Mouse (Mus musculus): Measurements from ENCODE around the gene Hist1h2af.
A peak's percentile ranks its signal among the peaks of the same experiment; 100 is the strongest.

Hist1h2af gene

GRCm38 (mm10) chr13:23515281-23515680, 18.4 kb upstream of the Hist1h2af start:
- DNase-seq (ENCODE audit: low spot score in 2 of 2): no peak

- DNase-seq (ENCODE audit: low spot score in 2 of 2): no peak
Observed at GRCm38 (mm10) chr13:23515826-23516620, 17.7 kb upstream of the Hist1h2af start.

DNA sequence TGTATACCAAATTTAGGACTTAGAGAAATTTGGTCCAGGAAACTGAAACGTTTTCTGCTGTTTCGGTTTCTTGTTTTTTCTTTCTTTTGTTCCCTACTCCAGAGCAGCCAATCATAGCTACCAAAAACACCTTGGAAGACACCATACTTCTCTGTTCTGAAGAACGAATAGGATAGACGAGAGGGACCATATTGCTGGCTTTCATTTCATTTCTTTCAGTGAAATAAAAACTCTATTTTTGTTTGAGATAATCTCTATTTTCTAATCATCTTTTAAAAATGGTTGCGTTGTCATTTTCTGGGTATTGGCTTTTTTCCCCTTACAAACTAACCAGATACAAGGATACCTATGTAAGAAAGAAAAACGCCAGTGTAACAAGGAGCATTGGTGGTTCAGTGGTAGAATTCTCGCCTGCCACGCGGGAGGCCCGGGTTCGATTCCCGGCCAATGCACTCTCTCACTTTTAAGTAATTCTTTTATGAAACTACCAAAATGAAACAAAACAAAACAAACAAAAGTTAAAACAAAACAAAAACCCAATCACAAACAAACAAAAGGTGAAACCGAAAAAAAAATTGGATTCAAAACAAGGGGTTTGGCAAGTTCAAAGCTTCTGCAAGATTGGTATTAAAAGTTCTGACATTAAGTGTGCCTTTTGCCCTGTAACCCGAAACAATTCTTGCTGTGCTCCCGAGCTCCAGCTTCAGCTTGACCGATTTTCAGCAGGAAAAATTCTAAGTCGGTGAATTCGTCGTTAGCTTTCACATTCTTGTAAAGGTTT, 16.7 kb upstream of the Hist1h2af start:
- DNase-seq (ENCODE audit: low spot score in 2 of 2): peak; percentile 60 to 62

DNA sequence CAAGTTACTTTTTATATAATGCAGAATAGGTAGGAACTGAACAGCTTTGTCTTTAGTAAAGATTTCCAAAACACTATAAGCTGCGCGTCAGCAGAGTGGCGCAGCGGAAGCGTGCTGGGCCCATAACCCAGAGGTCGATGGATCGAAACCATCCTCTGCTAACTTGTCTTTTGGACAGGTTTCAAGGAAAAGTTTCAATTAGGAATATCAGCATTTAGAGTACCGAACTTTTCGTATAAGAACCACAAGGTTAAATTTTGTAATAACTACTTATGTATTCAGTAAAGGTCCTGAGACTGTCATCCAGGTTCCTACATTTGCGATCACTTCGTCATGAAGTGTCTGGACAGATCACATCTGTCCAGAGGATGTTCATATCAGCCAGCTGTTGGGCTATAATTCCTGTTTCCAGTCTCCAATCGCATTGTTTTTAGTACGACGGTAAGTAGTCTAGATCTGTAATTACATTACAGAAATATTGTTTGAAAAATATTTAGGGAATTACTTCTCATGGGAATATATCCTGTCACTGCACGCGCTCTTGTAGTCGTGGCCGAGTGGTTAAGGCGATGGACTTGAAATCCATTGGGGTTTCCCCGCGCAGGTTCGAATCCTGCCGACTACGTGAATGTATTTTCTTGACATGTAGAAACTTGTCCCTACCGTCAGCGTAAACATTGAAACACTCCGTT, 16.0 kb upstream of the Hist1h2af start:
- DNase-seq (ENCODE audit: low spot score in 2 of 2): peak; percentile 82 to 83

DNA sequence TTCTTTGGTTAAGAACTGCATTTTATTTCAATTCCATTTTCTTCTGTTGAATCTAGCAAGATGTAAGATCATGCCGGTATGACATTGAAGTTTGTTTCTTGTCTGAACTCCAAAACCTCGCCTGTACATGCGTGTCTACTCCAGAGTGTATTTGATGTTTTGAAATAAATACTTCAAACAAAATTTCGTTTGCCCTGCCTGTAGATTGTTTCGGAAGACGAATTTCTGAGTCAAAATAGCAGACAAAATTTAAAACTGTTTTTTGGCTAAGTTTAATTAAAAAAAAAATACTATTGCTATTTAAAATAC, 15.5 kb upstream of the Hist1h2af start:
- DNase-seq (ENCODE audit: low spot score in 2 of 2): no peak

GRCm38 (mm10) chr13:23518885-23519284, 14.8 kb upstream of the Hist1h2af start:
- DNase-seq (ENCODE audit: low spot score in 2 of 2): peak in 1 of 2 experiments; percentile 65

DNA sequence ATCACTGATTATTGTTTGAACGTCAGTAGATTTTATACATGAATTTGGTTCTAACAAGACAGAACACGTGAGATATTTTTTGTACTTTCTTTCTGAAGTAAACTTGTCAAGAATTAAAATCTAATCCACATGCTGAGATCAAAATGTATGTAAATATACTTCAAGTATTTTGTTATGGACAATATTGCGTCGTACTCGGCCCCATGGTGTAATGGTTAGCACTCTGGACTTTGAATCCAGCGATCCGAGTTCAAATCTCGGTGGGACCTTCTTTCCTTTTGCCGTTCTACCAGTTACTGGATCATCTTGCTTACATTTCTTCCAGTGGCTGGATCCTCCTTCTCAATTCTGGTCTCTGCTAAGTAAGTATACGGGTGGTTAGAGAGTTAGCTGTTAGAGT, 14.3 kb upstream of the Hist1h2af start:
- peak; percentile 58 to 66 for DNase-seq (ENCODE audit: low spot score in 2 of 2)

DNA sequence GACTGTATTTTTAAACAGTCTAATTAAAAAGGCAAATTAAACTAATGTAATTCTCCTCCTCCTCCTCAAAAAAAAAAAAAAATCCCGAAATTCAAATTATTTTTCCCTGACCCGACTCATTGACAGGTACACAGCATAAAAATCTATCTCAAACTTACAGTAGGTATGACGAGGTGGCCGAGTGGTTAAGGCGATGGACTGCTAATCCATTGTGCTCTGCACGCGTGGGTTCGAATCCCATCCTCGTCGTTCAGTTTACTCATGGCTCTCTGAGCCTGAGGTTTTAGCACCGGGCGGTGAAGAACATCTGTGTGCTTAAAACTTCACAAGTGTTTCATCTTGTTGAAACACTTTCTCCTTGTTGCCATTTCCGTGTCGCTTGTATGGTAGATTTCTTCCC, 12.0 kb upstream of the Hist1h2af start:
- DNase-seq (ENCODE audit: low spot score in 2 of 2): peak; percentile 55 to 58

- DNase-seq (ENCODE audit: low spot score in 2 of 2): no peak
Observed at GRCm38 (mm10) chr13:23523976-23524375, 9.7 kb upstream of the Hist1h2af start.

GRCm38 (mm10) chr13:23524654-23525053, 9.1 kb upstream of the Hist1h2af start:
- DNase-seq (ENCODE audit: low spot score in 2 of 2): peak in 1 of 2 experiments; percentile 68

- DNase-seq (ENCODE audit: low spot score in 2 of 2): no peak
Observed at GRCm38 (mm10) chr13:23525901-23526300, 7.8 kb upstream of the Hist1h2af start.

GRCm38 (mm10) chr13:23526312-23526711, 7.4 kb upstream of the Hist1h2af start:
- peak; percentile 85 to 88 for DNase-seq (ENCODE audit: low spot score in 2 of 2)

DNA sequence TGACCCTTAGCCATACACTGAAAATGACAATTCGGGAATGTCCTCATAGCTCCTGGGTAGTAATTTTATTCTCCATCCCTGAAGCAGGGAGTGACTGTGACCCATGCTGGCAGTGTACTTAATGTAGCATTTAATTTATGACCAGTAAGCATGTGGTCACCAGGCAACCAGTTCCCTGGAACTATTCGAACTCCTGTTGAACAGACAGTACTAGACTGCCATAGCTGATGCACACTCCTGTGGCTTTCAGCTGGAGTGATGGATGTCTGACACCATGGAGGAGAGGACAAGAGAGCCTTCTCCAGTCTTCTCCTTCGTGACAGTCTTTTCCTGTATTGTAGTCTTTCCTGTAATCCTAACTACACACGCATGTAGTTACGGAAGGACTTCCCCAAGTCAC, 4.7 kb upstream of the Hist1h2af start:
- no peak for DNase-seq (ENCODE audit: low spot score in 2 of 2)

- no peak for DNase-seq (ENCODE audit: low spot score in 2 of 2)
Observed at GRCm38 (mm10) chr13:23529480-23530165, 4.1 kb upstream of the Hist1h2af start.

DNA sequence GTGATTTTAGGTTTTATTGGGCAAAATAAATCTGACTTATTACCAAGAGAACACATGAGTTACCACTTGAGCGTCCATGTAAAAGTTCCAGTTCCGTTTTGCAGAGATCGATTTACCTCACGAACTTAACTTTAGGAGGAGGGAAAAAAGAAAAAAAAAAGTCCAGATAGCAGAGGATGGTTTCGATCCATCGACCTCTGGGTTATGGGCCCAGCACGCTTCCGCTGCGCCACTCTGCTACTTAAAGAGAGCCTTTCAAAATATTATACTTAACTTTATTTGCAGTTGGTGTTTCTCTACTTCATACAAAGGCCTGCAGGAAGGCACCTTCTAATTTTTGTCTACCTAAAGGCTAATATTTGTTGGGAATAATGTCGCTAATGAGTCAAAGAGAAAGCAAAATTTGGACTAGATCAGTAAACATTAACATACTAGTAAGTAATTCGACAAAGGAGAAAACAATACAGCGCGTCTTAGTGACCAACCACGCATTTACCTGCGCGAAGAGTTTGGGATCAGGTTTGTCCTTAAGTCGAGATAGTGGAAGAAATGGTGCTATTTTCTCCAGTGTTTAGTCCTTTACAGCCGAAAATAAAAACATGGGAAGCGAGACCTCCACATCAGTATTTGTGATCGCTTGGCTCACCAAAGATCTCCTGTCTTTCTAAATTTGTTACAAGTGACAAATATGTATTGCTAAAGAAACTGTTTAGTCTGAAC, 3.4 kb upstream of the Hist1h2af start:
- DNase-seq (ENCODE audit: low spot score in 2 of 2): peak in 1 of 2 experiments; percentile 57

DNA sequence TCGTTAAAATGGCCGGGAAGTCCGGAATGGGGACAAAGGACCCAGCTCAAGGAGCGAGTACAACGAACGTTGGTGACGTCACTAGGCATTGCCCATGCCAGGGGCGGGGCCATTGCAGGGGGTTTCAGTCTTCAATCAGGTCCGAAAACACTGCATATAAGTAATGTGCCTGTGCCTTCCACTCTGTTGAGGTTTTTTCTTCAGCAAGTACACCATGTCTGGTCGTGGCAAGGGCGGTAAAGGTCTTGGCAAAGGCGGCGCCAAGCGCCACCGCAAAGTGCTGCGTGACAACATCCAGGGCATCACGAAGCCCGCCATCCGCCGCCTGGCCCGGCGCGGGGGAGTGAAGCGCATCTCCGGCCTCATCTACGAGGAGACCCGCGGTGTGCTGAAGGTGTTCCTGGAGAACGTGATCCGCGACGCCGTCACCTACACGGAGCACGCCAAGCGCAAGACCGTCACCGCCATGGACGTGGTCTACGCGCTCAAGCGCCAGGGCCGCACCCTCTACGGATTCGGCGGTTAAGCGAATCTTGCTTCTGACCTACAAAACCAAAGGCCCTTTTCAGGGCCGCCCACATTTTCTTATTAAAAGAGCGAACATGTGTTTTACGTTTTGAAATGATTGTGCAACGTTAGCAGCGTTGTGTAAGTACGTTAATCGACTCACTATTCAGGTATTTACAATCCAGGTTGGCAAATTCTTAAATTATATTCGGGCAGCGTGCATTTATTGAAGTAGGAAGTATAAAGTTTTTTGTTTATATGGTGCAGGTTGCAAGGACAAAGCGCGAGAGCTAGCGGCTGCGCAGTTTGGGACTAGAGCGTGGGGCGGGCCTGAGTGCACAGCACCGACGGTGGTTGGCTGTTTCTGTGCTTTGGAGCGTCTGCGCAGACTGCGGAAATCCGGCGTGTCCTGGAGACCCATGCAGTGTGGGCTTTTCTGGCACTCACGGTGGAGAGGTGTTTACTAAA, 2.5 kb upstream of the Hist1h2af start, which contains the start of gene Hist1h4h:
Gene Hist1h4h (plus strand): TSS at position 150 of the 975 bp plus-strand sequence.
- DNase-seq (ENCODE audit: low spot score in 2 of 2): peak; percentile 93 to 95

DNA sequence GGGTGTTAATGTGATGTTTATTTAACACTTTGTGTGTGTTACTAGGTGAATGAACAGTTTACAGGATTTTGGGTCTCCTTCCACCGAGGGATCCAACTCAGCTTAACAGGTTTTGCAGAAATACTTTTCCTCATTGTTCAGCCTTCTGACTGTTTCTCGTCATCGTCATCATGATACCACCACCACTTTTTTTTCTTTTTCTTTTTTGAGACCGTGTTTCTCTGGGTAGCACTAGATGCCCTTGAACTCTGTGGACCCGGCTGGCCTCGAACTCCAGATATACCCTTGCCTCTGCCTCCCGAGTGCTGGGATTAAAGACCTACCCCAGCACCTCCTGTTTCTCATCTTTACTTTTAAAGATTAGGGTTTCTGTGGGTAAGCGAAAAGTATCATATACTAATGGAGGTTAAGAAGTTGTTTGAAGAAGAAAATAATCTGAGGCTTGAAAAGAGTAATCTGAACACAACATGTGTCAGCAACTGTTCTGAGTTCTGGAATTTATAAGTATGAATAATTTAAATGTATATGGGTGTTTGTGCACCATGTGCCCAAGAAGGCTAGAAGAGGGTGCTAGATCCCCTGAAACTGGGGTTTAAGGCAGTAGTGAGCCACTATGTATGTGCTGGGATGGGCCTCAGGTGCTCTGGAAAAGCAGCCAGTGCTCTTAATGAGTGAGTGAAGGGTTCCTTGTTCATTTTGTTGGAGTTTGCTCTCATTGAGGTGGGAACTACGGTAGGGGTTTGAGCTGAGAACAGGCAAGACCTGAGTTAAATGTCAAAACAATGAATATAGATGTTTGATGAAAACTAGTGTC, 1.2 kb upstream of the Hist1h2af start:
- DNase-seq (ENCODE audit: low spot score in 2 of 2): no peak

GRCm38 (mm10) chr13:23534368-23535131, 844 bp downstream of the Hist1h2af start:
- no peak for DNase-seq (ENCODE audit: low spot score in 2 of 2)

Data from urinary bladder, adult 18-20 months (tissue).